Mouse (Mus musculus) gastrocnemius, adult 2 months (tissue): ENCODE results near the gene Foxo1. TPM values are rescaled to one million over a fixed set of nuclear protein-coding genes. Genes with fewer than 3 reads are reported as not detected.

Experiments
- DNase-seq: peaks from one replicate; pipeline ENCODE4 v3.0.0; 2022
- H3K27ac ChIP-seq: fragments of 200-600 bp; 2 replicates; pipeline ENCODE4 v1.8.1; 2022; ENCODE audit warnings: mild to moderate bottlenecking
- H3K4me3 ChIP-seq: fragments of 200-600 bp; 2 replicates; pipeline ENCODE4 v1.8.1; 2022; ENCODE audit warnings: mild to moderate bottlenecking, moderate library complexity
- CTCF ChIP-seq: fragments of 200-600 bp; IDR thresholded peaks from 2 replicates; pipeline ENCODE4 v1.8.1; 2022; ENCODE audit warnings: antibody characterized with exemption, mild to moderate bottlenecking, moderate library complexity
- intact Hi-C: fragments of 180-260 bp; cut with DNase I; formaldehyde crosslinking; loops from one replicate; pipeline ENCODE4 v1.15.1; 2025
- long read RNA-seq, 2 experiments: library from polyadenylated mRNA; stranded (forward); transcript quantifications; one replicate each; pipeline ENCODE4 v2.0.0; 2021
- total RNA-seq, 2 experiments: library from RNA; stranded (reverse); gene quantifications; 2 replicates each; pipeline ENCODE4 v1.2.3; 2021

Foxo1 gene
- total RNA-seq: 10 to 100 TPM; 31.2 to 36.6 TPM
- long read RNA-seq, experiment 1, full-length matches to known transcripts: 41 of 60 reads
- long read RNA-seq, experiment 1, partial matches to known transcripts: 12 of 60 reads
- long read RNA-seq, experiment 1, other reads (novel, unspliced or antisense): 7 of 60 reads
- long read RNA-seq, experiment 2, full-length matches to known transcripts: 17 of 27 reads
- long read RNA-seq, experiment 2, partial matches to known transcripts: 6 of 27 reads
- long read RNA-seq, experiment 2, other reads (novel, unspliced or antisense): 4 of 27 reads

GRCm38 (mm10) chr3:52267652-52268486, at the start of gene Foxo1:
Gene Foxo1, plus strand, starts transcription at chr3:52268336.
- Histone ChIP-seq H3K27ac (peak within 1 kb of the TSS; percentile 99), H3K4me3 (peak within 1 kb of the TSS; percentile 93)
- DNase-seq: peak; percentile 95
- peak; percentile 17; the same call in 1 of the 2 replicates for TF ChIP-seq CTCF
- intact Hi-C loops: loop anchor here (1.0 to 10.0 kb wide), 5 partner anchors 134 to 993 kb away; no protein-coding TSS in a partner anchor

- intact Hi-C loops: no loop called here
- no peak for TF ChIP-seq CTCF
- no peak overlapping the region for H3K27ac ChIP-seq
- no peak for DNase-seq
- no peak overlapping the region for H3K4me3 ChIP-seq
These were observed 49.3 kb upstream of the Foxo1 start for GRCm38 (mm10) chr3:52218864-52219263.

GRCm38 (mm10) chr3:52221082-52221481, 47.1 kb upstream of the Foxo1 start:
- Histone ChIP-seq H3K27ac (no peak overlapping the region), H3K4me3 (no peak overlapping the region)
- intact Hi-C loops: no loop called here
- no peak for TF ChIP-seq CTCF
- DNase-seq: no peak

- intact Hi-C loops: no loop called here
- H3K27ac ChIP-seq: no peak overlapping the region
- TF ChIP-seq CTCF: no peak
- DNase-seq: no peak
- H3K4me3 ChIP-seq: no peak overlapping the region
These were observed 46.2 kb upstream of the Foxo1 start for GRCm38 (mm10) chr3:52221931-52222330.

GRCm38 (mm10) chr3:52236488-52236887, 31.6 kb upstream of the Foxo1 start:
- no peak; the same call in 1 of the 2 replicates for TF ChIP-seq CTCF
- intact Hi-C loops: no loop called here
- Histone ChIP-seq H3K27ac (no peak overlapping the region), H3K4me3 (no peak overlapping the region)
- no peak for DNase-seq

- Histone ChIP-seq H3K27ac (no peak overlapping the region), H3K4me3 (no peak overlapping the region)
- DNase-seq: no peak
- intact Hi-C loops: no loop called here
- no peak for TF ChIP-seq CTCF
These were observed 31.0 kb upstream of the Foxo1 start for GRCm38 (mm10) chr3:52237136-52237535.

GRCm38 (mm10) chr3:52241062-52241461, 27.1 kb upstream of the Foxo1 start:
- TF ChIP-seq CTCF: no peak
- intact Hi-C loops: loop anchor here (5.0 kb wide), 3 partner anchors 589 to 734 kb away; no protein-coding TSS in a partner anchor
- H3K4me3 ChIP-seq: no peak overlapping the region
- no peak overlapping the region for H3K27ac ChIP-seq
- DNase-seq: no peak

GRCm38 (mm10) chr3:52242457-52243105, 25.6 kb upstream of the Foxo1 start:
- peak; percentile 66 for DNase-seq
- intact Hi-C loops: loop anchor here (2.0 to 5.0 kb wide), 4 partner anchors 542 to 735 kb away; no protein-coding TSS in a partner anchor

GRCm38 (mm10) chr3:52243271-52244021, 24.7 kb upstream of the Foxo1 start:
- DNase-seq: peak; percentile 63

More at GRCm38 (mm10) chr3:52242457-52243105, 25.6 kb upstream of the Foxo1 start:
- no peak overlapping the region for H3K27ac ChIP-seq
- H3K4me3 ChIP-seq: no peak overlapping the region
- TF ChIP-seq CTCF: peak; percentile 86

GRCm38 (mm10) chr3:52245996-52246830, 21.9 kb upstream of the Foxo1 start:
- Histone ChIP-seq H3K4me3 (no peak overlapping the region), H3K27ac (no peak overlapping the region)
- intact Hi-C loops: no loop called here
- no peak for DNase-seq
- peak; percentile 33; the same call in 1 of the 2 replicates for TF ChIP-seq CTCF

More at GRCm38 (mm10) chr3:52243271-52244021, 24.7 kb upstream of the Foxo1 start:
- Histone ChIP-seq H3K4me3 (no peak overlapping the region), H3K27ac (no peak overlapping the region)
- intact Hi-C loops: loop anchor here (2.0 to 5.0 kb wide), 4 partner anchors 543 to 736 kb away; no protein-coding TSS in a partner anchor
- TF ChIP-seq CTCF: peak; percentile 58

- intact Hi-C loops: loop anchor here (10.0 kb wide), 1 partner anchor 754 kb away; no protein-coding TSS in a partner anchor
- no peak overlapping the region for H3K4me3 ChIP-seq
These were observed 17.0 kb upstream of the Foxo1 start for GRCm38 (mm10) chr3:52251184-52251583.

More at GRCm38 (mm10) chr3:52251184-52251583, 17.0 kb upstream of the Foxo1 start:
- H3K27ac ChIP-seq: no peak overlapping the region
- TF ChIP-seq CTCF: no peak
- DNase-seq: no peak
